Mouse (Mus musculus) adrenal gland, postnatal 10 days (tissue): ENCODE results near the gene Nlrp6. TPM values are rescaled to one million over a fixed set of nuclear protein-coding genes. Genes with fewer than 3 reads are reported as not detected.
A peak's percentile ranks its signal among the peaks of the same experiment; 100 is the strongest.
"Not testable (repeated sequence)": the region's sequence is repeated elsewhere in the genome, so short reads cannot be mapped to it uniquely, and the experiment has no call there.

ENCODE experiments used
- DNase-seq: peaks from one replicate; pipeline ENCODE4 v3.0.0; 2021; ENCODE audit warnings: mixed read lengths
- long read RNA-seq, 2 experiments: library from polyadenylated mRNA; stranded (forward); transcript quantifications; one replicate each; pipeline ENCODE4 v2.0.0; 2021
- total RNA-seq, 2 experiments: library from RNA; stranded (reverse); gene quantifications; 2 replicates each; pipeline ENCODE4 v1.2.3; 2021

Nlrp6 gene
- total RNA-seq = 1 to 10 TPM; 4.9 to 7.9 TPM
- long read RNA-seq, experiment 1, partial matches to known transcripts = 1 of 5 reads
- long read RNA-seq, experiment 1, other reads (novel, unspliced or antisense) = 4 of 5 reads
- long read RNA-seq, experiment 2, partial matches to known transcripts = 1 of 3 reads
- long read RNA-seq, experiment 2, other reads (novel, unspliced or antisense) = 1 of 3 reads

DNA sequence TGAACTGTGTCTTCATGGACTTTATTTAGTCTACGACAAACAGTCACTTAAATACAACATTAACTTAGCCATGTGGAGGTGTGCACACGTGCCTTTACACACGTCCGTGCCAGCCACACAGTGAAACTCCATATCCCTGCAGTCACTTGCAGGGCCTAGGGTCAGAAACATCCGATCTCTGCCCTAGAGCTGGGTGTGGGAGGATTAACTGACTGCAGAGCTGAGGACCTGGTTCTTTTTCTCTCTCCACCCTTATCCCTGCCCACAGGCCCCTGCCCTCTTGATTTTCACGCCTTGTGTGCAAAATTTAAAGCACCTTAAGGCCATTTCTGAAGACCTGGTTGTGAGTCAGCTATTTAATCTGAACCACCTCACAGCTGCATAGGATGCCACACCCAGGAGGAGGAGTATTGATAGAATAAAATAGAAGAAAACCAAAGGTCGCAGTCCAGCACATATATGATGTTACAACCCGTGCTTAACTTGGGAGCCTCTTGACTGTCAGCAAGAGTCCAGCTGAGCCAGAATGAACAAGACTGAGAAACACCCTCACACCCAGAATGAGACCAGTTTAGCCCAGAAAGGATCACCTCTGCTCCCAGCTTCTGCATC lies at the start of gene Nlrp6:
TSS of gene Nlrp6 (plus strand) at position 485 of the 612 bp plus-strand sequence.
- DNase-seq = no peak

DNA sequence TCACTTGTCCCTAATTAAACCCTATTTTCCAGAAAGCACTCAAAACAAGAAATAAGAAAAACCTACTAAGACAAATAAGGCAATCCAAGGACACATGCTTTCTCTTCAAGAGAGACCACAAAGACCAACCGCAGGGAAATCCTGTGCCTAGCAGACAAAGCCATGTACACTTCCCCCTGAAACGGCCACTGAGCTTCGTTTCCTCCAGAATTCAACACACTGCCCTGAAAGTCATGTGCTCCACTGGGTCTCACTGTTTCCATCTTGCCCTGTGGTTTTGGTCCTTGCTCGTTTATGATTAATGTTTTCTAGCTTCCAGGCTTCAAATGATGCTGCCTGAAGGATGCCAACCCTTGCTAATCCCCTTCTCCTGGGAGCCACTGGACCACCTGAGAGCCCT lies 46.5 kb upstream of the Nlrp6 start:
- no peak for DNase-seq

DNA sequence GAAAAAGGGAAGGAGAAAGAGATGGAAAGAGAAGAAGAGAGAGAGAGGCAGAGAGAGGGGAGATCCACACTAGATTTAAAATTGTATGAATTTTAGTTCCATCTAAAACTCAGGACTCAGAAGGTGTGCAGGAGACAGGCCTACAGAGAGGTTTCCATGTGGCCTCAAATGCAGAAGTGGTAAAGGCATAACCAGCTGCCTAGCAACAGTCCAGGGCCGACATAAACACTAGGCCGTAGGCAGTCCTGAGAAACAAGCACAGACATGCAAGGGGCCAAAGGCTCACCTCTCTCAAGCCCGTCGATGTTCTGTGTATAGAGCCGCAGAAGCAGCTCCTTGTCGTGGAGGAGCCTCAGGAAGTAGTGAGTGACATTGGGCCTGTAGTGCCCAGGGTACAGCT lies 43.3 kb upstream of the Nlrp6 start:
- DNase-seq = no peak

DNA sequence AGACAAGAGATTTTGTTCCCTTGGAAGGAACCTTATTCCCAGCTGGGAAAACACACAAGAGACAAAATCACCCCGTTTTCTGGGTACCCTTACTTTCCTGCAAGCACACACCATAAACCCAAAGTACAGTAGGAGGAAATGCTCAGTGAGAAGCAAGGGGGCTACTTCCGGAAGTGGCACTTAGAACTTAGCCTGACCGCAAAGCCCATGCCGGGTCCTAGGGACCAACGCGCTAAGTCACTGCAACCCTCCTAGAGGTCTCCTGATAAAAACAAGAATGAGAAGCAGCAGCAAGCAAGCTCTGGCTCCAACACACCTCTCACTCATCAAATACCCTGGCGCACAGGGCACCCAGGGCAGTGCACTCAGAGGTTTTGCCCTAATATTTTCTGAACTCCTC lies 41.3 kb upstream of the Nlrp6 start:
- DNase-seq = no peak

DNA sequence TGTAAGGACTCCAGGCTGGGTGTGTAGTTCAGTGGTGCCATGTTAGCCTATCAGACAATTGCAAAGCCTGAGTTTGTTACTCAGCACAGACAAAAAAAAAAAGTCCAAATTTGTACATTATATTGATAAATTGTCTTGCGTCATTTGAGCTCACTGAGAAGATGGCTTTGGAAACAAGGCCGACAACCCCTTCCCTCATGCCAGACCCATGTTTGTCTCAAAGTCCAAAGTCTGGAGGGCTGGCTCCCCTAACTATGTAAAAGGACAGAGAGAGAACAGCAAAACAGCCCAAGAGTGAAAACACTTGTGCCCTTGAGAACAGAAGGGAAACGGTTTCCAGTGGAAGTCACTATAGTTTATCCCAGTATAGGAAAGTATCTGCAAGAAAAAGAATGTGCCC lies 40.3 kb upstream of the Nlrp6 start:
- DNase-seq = no peak

DNA sequence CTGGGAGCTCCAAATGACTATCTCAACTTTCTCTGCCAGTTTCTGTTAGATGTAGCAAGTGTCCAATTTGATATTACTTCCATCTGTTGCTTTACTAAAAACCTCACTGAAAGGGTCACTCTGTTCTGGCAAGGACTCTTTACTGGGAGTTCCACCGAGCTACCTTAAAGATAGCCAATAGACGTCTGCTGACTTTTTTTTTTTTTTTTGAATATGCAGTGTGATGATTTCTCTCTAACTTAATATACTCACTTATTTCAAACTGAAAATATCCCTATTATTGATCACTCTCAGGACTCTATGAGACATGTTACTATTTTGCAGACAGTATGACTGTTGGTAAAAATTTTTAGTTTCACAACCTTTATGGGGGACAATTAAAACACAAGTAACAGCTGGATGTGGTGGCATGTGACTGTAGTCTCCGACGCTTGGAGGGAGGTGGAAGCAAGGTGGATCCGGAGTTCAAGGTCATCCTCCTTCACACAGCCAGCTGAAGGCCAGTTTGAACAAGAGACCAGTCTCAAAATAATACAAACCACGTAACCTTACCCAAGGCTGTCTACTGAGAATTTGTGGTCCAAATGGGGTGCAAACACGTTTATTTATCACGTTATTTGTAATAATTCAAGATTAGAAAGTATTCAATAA lies 39.7 kb upstream of the Nlrp6 start:
- DNase-seq = no peak

DNA sequence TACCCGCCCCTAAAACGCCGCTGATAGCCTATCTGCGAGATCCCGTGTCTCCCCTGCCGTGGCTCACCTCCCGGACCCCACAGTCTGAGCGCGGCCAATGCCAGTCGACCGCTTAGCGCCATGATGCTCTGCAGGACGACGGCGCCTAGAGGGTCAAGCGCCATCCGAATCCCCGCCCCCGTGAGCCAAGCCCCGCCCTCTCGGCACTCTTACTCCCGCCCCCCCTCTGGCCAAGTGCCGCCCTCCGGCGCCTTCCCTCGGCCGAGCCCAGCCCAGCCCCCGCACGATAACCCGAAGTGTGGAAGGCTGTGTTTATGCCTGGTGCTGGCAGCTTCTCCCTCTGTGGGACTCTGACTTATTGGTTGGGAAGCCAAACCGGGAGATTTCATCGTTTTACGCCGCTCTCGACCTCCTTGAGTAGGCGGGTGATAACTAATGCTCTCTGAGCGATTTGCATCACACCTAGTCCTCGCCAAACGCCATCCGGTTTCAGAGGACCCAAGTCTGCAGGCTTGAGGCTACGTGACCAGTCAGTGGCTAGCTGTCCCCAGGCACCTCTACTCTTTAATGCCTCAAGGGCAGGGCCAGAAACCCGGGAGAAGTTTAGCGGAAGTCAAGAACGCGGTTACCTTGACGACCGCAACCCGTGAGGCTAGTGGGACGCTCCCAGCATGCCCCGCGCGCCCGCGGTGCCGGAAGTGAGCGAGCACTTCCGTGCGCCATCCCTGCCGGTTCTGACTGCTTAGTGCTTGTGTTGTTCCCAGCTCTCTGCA lies 38.8 kb upstream of the Nlrp6 start, which contains the start of the genes Psmd13 and Sirt3:
TSS of gene Psmd13 (plus strand) at position 273 of the 773 bp plus-strand sequence.
TSS of gene Sirt3 (minus strand) at position 614 of the 773 bp plus-strand sequence.
- DNase-seq = peak; percentile 97

DNA sequence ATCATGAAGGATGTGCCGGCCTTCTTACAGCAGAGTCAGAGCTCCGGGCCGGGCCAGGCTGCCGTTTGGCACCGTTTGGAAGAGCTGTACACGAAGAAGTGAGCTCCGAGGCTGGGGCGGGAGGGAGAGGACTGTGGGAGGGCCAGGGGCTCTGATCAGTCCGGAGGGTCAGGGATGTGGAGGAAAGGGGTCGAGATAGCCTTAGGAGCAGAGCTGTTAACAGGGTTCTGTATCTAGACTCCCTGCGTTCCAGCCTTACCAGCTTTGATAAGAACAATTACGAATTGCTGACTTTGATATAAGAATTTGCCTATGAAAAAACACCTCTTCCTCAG lies 38.3 kb upstream of the Nlrp6 start:
- DNase-seq = no peak

DNA sequence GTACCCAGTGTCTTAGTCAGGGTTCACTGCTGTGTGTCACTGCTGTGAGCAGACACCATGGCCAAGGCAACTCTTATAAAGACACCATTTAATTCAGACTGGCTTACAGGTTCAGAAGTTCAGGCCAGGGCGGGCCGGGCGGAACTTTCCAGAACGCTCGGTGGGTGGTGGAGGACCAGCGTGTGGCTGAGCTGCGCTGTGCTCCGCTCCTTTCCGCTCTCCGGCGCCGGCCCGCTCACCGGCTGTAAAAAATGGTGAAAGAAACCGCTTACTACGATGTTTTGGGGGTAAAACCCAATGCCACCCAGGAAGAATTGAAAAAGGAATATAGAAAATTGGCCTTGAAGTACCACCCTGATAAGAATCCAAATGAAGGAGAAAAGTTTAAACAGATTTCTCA lies 30.1 kb upstream of the Nlrp6 start:
- DNase-seq = not testable (repeated sequence)

DNA sequence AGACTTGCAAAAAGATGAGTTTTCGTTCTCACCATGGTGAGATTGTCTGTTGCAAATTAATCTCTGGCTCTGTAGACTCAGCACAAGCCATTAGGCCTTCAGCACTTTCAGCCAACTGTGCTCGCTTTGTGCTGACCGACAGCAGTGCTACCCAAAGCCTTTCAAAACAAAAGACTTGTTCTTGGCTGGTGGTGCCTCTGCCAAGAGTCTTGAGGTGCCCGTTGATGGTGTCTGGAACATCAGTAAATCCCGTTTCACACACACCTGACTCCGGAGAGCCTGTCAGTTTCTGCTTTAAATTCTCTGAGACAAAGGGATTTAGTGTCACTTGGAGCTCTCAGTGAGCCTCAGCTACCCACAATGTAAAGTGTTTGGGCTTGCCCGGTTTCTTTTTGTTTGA lies 26.7 kb upstream of the Nlrp6 start:
- DNase-seq = no peak

DNA sequence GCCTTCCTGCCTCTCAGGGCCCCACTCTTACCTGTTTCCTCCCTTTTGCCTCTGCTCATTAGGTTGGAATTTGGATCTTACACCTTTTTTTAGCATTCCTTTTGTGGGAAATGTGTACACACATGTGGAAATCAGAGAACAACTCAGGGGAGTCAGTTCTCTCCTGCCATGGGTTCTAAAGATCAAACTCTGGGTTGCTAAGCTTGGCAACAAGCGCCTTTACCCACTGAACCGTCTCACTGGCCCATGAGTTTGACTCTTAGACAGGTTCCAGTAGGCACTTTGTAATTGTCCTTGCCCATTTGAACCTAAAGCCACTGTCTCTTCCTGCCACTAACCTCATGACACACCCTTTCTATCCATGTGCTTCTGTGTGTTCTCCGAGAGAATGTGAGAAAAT lies 26.1 kb upstream of the Nlrp6 start:
- DNase-seq = no peak

DNA sequence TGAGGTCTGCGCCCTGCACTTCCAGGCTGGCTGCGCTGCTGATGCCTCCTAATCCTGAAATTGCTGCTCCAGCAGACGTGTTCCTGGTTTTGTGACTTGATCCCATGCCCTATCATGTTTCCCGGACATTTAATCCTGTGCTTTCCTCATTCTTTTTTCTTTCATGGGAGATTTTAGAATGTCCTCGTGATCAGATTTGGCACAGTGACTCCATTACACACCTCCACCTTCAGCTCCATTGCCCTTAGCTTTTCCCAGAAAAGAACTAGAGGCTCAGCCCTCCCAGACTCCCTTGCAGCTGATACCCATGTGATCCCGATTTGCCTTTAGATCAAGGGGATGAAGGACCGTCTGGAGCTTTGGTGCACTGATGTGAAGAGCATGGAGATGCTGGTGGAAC lies 22.8 kb upstream of the Nlrp6 start:
- DNase-seq = no peak

DNA sequence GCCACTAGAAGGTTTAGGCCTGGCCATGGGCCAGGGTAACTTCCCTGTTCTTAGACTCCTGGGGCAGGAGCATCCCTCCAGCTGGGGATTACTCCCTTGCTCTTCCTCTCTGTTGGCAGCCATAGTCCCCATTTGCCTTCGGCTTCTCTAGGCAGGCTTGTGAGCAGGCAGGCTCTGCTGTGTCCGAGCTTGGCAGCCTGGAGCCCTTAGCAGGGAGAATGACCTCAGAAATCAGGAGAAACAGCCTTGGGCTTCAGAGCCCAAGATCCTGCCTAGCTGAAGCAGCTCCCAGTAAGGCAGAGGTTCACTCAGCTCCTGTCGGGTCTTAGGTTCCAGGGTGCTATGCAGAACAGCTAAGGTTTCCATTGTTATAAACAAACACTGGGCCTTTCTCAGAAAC lies 21.6 kb upstream of the Nlrp6 start:
- DNase-seq = peak; percentile 58

DNA sequence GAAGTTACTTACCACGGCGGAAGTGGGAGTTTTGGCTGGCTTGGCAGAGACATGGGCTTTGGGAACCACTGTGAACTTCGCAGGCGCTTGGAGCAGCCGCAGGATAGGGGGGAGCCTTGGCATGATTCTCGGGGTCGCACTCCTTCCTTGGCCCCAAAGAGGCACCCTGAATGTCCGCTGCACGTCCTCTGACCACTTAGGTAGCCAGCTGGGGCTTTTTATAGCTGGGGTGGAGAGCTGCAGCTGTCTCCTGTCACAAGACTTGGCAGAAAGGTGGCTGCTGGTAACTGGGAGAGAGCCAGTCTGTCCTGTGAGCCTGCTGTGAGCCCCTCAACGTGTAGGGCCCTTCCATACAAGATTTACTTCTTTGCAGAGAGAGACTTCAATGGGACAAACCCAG lies 20.5 kb upstream of the Nlrp6 start, which contains the start of gene Cox8b:
TSS of gene Cox8b (minus strand) at position 227 of the 400 bp plus-strand sequence.
- DNase-seq = peak; percentile 69

DNA sequence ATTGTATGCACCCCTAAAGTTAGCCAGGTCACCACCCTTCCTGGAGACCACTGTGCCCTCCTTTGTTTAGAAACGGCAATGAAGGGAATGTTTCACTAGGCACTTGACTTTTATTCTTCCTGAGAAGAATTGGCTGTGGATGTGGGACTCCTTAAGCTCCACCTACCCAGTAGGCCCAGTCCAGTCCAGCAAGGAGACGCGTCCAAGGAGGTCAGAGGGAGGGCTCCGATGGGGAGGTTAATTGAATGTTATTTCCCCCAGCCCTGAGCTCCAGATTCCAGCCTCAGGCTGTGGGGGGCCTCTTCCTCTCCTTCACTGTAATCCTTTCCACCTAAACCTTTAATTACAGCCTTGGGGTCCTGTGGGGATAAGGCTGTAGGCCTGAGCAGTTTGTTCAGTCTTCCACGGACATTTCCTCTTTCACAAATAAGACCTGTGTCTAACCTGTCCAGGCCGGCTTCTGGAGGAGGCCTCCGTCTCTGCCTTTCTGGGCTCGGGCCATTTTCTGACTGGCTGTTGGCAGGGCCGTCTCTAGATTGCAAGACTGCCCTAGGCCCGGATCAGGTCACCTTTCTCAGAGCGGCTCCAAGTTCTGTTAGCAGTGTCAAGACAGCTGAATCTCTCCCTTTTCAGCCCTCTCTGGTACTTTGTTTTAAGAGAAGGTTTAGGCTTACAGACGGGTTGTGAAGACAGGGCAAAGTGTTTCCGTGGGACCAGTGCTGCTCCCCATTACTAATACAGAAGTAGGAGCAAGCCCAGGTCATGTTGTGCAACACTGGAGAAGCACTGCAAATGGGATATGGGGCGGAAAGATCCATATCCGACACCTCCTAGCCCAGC lies 18.4 kb upstream of the Nlrp6 start:
- peak; percentile 74 for DNase-seq

DNA sequence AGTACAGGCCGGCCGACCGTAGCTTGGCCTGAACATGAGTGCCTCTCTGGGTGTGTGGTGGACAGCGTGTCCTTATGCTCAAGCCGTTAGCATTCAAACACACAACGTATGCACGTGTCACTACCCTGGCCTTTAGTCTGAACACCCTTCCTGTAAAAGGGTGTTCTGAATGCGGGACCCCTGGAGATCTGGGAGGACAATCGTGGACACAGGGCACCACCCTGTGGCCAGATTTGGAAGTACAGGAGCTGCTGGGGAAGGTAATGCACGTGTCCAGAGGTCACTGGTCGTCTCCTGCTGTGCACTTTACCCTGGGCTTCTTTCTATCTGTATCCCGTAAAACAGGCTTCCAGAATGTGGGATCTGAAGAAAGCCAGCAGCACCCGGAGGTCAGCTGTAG lies 17.5 kb upstream of the Nlrp6 start:
- peak; percentile 90 for DNase-seq

DNA sequence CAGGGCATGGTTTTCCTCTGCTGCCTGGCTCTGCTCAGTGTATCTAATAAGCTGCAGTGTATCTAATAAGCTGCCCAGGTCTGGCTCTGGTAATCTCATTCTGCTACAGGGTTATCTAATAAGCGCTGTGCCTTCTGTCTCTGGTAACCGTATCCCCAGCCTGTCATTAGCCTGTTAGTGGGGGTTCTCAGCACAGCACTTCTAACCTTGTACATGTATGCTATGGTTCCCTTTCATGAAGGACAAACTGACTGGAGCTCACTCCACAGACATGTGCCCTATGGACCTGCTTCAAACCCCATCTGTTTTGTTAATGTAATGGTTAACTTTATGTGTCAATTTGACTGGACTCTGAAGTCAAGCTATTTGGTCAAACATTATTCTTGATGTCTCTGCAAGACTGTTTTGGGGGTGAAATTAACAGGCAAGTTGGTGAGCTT lies 15.0 kb upstream of the Nlrp6 start:
- no peak for DNase-seq

DNA sequence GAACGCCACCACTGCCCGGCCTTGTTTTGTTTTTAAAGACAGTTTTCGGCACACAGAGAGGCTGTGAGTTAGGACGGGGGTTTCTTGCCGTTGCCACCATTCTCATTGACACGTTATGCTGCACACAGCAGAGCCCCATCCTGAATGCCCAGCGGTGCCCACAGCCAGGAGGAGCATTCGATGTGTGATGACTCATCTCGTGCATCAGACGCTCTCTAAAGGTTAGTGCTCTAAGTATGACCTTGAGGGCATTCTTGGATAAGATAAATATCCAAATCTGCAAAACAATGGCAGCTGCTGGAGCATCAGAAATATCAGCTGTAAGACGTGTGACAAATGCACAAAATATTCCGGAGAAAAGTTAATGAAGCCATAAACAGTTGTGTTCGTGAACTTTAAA lies 13.6 kb upstream of the Nlrp6 start:
- peak; percentile 65 for DNase-seq

DNA sequence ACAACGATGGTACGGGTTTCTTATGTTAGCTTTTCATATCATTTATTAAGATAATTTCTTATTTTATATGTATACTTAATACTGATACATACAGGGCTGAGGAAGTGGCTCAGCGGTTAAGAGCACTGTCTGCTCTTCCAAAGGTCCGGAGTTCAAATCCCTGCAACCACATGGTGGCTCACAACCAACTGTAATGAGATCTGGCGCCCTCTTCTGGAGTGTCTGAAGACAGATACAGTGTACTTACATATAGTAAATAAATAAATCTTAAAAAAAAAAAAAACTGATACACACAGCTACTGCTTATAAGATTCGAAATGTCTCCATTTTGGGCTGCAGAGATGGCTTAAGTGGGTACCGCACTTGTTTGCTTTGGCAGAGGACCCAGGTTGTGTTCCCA lies 13.0 kb upstream of the Nlrp6 start:
- no peak for DNase-seq

DNA sequence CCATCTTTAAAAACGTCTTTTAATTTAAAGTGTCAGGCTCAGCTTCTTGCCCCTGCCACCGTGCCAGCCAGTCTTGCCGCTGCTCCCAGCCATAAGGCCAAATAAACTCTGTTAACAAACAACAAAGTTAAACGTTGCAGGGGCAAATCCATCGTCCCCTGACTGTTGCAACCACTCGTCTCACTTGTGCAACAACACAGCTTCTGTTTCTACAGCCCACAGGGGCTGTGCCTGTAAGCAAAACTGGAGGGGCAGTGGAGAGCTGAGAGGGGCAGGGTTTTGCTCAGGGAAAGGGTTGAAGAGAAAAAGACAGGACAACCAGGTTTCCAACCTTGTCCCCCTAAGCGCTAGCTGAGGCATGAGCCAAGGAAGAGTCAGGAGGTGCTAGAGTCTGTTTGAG lies 12.5 kb upstream of the Nlrp6 start:
- peak; percentile 38 for DNase-seq

DNA sequence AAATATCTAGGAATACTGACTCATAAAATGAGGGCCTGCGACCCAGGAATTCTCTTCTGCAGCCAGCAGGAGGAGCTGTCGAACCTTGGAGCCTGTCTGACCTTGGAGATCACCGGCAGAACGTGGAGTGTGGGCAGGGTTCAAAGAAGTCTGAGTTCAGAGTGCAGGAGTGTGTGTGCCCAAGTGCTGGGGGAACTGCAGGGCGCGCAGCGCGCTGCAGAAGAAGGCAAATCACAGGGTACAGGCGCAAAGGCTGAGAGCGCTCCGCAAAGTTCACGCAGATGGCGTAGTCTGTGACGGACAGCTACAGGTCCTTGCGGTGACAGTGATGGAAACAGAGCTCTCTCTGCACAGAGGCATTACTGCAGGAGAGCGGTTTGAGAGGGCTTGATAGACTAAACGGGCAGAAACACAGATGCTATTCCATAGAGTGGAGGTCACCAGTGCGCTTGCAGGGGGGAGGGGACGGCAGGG lies 12.0 kb upstream of the Nlrp6 start:
- DNase-seq = peak; percentile 89

DNA sequence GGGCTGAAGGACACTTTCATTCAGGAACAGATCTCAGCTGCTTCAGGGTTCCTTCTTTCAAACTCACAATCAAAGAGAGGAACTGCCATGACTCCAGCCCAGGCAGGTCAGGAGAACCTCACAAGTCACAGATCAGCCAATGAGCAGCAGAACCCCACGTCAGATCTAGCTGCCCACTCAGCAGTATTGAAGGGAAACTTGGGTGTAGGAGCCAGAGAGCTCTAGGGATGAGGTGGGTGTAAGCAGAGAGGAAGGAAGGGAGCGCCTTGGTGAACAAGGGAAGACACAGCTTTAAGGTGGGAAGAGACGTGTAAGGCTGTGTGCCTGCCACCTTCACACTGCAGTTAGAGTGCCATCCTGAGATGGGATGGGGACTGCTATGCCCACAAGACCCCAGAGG lies 8.4 kb upstream of the Nlrp6 start:
- DNase-seq = no peak
